Mouse (Mus musculus) adrenal gland, postnatal 36 days (tissue): ENCODE results near the gene Dnmbp. TPM values are rescaled to one million over a fixed set of nuclear protein-coding genes. Genes with fewer than 3 reads are reported as not detected.

Source experiments
- DNase-seq, 2 experiments: peaks; one replicate each; pipeline ENCODE4 v3.0.0; 2021; ENCODE audit warnings: mixed read lengths in 1 of 2
- total RNA-seq, 2 experiments: library from RNA; stranded (reverse); gene quantifications; 2 replicates each; pipeline ENCODE4 v1.2.3; 2021

Dnmbp gene
- total RNA-seq, 2 experiments from 2014 or later = 12.6 to 13.3 TPM

DNA sequence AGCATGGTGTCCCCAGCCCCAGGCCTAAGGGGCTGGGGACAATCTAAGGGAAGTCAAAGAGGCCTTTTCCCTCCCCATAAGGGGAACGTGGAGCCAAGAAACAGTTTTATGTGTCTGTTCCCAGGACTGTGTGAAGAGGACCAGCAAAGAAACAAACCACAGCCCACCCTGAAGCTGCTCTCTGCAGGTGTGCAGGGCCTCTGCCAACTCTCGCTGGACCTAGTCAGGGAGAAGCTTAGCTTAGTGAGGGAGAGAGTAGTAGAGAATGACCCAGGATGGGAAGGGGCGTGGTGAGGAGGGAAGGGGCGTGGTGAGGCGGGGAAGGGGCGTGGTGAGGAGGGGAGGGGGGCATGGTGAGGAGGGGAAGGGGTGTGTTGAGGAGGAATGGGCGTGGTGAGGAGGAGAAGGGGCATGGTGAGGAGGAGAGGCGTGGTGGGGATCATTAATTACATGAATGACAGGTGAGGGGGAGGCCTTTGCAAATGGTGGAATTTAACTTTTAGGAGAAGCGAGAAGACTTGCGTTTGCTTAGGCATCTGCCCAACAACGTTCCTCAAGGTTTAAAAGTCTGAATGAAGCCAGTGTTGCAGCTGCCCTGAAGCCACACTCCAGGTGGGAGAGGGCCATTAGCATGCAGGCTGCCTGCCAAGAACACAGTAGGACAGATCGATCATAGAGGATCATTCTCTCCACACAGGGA is 9.3 kb upstream of the Dnmbp start:
- DNase-seq = no peak

GRCm38 (mm10) chr19:43944566-43944965 is 4.6 kb upstream of the Dnmbp start:
- DNase-seq = no peak

GRCm38 (mm10) chr19:43943076-43943475 is 3.1 kb upstream of the Dnmbp start:
- DNase-seq = no peak

GRCm38 (mm10) chr19:43939171-43939768 is 721 bp downstream of the Dnmbp start:
- no peak for DNase-seq

DNA sequence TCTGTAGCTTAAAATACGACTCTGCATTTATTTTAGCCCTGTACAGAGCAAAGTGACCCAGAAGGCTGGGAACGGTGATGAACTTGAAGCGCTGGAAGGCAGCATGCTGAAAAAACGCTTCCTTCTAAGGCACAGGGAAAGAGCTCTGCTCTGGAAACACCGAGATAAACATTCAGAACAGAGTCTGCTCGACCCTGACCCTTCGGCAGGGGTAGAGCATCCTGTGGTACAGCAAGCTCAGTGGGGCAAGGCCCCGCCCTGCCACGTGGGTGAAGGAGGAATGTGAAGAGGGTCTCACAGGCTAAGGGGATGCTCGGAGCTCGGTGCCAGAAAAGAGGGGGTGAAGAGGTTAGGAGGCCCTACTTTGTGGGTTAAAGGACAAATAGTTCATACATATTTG is 1.6 kb downstream of the Dnmbp start:
- DNase-seq = peak in 1 of 2 experiments; percentile 45

DNA sequence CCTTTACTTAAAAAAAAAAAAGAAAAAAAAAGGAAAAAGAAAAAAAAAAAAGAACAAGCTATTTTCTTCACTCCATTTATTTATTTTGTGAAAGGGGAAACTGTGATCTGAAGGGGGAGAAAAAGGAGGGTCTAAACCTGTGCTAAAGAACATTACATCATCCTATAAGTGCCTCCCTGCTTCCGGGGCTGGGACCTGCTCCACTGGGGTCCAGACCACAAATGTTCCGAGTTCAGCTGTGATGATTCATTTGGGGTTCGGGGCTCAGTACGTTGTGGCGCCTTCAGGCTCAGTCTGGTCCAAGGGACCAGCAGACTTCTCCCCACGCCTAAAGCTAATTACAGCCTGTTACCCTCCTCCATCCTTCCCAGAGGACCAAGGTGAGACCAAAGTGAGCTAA is 9.1 kb downstream of the Dnmbp start:
- no peak for DNase-seq

DNA sequence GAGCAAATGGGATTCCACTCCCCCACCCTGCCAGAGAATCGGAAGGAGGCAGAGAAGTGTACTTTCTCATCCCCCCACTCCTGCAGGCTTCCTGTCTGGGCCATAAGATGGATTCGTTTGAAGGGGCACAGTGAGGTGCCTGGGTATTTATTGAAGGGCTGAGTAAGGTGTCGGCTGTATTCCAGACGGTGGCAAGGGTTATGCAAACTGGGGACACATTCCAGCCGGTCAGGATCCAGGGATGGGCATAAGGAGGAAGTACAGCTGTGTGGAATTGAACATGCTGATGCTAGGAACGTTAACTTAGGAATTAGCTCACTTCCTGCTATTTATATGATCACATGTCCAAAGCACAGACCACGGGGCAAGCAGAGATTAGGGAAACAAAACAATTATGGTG is 9.6 kb downstream of the Dnmbp start:
- no peak for DNase-seq

DNA sequence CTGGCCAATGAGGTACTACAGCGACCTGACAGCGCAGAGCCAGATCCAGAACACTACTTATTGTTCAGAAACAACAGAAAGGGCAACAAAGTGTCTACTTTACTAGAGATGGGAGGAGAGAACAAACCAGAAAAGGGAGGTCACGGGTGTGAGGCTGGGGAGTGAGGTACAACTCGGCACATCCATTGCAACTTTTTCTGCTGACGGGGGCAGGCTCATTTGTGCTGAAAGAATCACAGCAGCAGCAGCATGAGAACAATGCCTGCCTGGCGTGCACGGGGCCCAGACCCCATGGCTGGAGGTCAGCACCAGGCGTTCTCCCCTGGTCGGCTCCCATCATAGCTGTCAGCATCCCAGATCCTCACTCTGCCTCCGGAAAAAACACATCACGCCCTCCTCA is 10.1 kb downstream of the Dnmbp start:
- DNase-seq = no peak

GRCm38 (mm10) chr19:43927967-43928366 is 12.0 kb downstream of the Dnmbp start:
- DNase-seq = no peak

DNA sequence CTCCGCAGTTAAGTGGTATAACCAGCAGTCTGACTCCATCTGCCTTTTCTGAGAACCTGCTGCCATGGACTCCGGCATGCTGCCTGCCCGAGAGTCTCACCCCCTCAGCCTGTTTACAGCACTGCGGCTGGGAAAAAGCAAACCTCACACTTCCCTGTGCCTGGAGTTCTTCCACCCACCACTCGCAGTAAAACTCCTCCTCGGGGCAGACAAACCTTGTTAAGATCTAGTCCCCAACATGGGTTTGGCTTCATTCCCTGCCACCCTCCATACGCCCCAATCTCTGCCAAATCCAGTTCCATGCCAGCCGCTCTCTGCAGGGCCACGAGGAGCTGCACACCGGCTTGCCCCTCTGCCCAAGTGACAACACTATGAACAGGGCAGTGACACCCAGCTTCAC is 12.9 kb downstream of the Dnmbp start:
- DNase-seq = peak in 1 of 2 experiments; percentile 26

GRCm38 (mm10) chr19:43926141-43926987 is 13.6 kb downstream of the Dnmbp start:
- DNase-seq = peak; percentile 17 to 22

- DNase-seq = no peak
Measured at GRCm38 (mm10) chr19:43924361-43924760, 15.6 kb downstream of the Dnmbp start.

GRCm38 (mm10) chr19:43922963-43923362 is 17.0 kb downstream of the Dnmbp start:
- DNase-seq = no peak

- DNase-seq = no peak
Measured at GRCm38 (mm10) chr19:43921410-43921809, 18.6 kb downstream of the Dnmbp start.

- peak; percentile 36 to 52 for DNase-seq
Measured at GRCm38 (mm10) chr19:43920453-43921300, 19.3 kb downstream of the Dnmbp start.

GRCm38 (mm10) chr19:43919841-43920240 is 20.1 kb downstream of the Dnmbp start:
- no peak for DNase-seq

DNA sequence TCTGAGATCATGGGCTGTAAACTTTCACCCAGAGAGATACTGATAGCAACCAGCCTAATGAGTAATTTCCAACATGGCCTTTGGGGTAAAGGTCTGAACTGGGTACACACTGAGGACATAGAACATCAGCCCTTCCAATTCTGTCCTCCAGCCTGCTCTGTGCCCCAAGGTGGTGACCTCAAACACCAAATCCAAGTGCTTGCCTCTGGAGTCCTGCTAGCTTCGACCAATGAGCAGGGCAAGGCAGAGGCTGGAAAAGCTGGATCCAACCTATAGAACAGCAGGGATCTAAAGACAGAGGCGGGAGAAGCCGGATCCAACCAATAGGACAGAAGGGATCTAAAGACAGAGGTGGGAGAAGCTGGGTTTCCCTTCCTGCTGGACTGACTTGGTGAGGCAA is 21.2 kb downstream of the Dnmbp start:
- no peak for DNase-seq

DNA sequence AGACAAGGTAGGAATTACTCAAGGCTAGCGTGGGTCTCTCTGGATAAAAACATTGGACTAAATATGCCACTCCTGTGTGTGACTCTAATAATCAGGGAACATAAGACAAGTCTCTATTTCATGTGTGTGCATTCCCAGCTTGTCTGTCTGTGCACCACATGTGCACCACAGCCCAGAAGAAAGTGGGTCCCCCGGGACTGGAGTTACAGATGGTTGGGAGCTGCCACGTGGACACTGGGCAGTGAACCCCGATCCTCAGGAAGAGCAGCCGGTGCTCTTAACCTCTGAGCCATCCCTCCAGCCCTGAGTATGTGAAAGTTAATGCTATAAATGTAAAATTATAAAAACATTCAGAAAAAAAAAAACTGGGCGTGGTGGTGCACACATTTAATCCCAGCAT is 22.2 kb downstream of the Dnmbp start:
- no peak for DNase-seq

GRCm38 (mm10) chr19:43917406-43917691 is 22.6 kb downstream of the Dnmbp start:
- no peak for DNase-seq

DNA sequence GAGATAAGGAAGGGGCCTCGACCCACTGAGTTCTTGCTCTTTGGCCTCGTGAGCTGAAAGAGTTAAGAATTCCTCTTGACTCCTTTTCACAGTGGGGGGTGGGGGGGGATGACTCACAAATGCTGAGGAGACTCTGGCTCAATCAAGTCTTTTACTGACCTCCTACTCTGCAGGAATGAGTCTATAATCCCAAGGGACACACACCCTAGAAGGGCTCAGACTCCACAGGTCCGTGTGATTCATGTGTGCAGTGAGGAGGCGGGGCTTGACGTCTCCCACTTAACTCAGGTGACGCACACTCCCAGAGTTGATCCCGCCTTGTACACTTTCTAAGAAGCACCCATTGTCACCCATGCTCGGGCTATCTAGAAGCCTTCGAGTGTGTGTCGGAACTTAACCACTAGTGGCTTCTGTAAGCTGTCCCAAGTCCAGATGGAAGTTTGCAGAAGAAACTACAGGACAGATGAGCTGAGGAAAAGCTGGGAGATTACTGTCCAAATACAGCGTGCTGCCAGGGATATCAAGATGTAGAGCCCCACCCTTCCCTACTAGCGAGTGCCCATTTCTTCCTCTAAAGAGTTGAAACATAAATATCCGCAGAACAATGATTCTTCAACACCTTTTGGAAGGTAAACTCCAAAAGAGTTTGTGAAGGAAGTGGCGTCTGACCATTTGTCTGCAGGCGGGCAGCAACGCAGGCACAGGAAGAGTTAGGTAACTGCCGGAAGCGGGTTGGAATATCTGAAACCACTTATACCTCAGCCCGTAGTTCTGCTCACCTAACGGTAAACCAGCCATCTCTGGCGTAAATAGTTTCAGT is 23.2 kb downstream of the Dnmbp start:
- peak; percentile 51 to 54 for DNase-seq

- DNase-seq = no peak
Measured at GRCm38 (mm10) chr19:43915431-43915830, 24.6 kb downstream of the Dnmbp start.

DNA sequence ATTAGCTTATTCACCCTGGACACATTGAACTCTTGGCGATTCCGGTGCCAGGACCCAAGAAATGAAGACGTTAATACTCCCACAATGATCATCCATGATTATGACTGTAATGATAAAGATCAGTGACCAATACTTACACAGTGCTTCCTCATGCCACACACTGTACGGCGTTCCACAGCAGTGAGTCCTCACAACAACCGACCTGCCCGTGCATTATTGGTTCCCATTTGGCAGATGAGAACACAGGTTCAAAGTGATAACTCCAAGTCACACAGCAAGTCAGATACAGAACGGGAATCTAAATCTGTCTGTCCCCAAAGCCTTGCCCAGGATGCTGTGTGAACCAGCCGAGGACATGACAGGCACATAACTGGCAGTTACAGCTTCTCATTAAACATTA is 25.0 kb downstream of the Dnmbp start:
- DNase-seq = no peak
